Mouse (Mus musculus) embryonic facial prominence, embryonic 13.5 days (tissue): Measurements from ENCODE around the gene Fgf4. TPM values are rescaled to one million over a fixed set of nuclear protein-coding genes. Genes with fewer than 3 reads are reported as not detected.

Source experiments
- ATAC-seq: fragments of 200-750 bp; cut with Nextera tagmentation; 2 replicates; pipeline ENCODE4 v1.8.0; 2017; ENCODE audit warnings: low read depth; ENCODE audit not compliant: insufficient number of reproducible peaks, insufficient read depth, low FRiP score, low TSS enrichment
- H3K27ac ChIP-seq: fragments of 300-500 bp; sonication (generic); 2 replicates; pipeline ENCODE4 v1.5.1; 2015; ENCODE audit warnings: moderate library complexity, mild to moderate bottlenecking, inconsistent platforms
- H3K27me3 ChIP-seq: fragments of 300-500 bp; sonication (generic); 2 replicates; pipeline ENCODE4 v1.6.1; 2015; ENCODE audit warnings: mild to moderate bottlenecking, inconsistent platforms
- H3K36me3 ChIP-seq: fragments of 300-500 bp; sonication (generic); 2 replicates; pipeline ENCODE4 v1.6.1; 2015; ENCODE audit warnings: mild to moderate bottlenecking, inconsistent platforms
- H3K4me1 ChIP-seq: fragments of 300-500 bp; sonication (generic); 2 replicates; pipeline ENCODE4 v1.6.1; 2015; ENCODE audit warnings: inconsistent platforms
- H3K4me2 ChIP-seq: fragments of 300-500 bp; sonication (generic); 2 replicates; pipeline ENCODE4 v1.6.1; 2015; ENCODE audit warnings: moderate library complexity, mild to moderate bottlenecking, inconsistent platforms
- H3K4me3 ChIP-seq: fragments of 300-500 bp; sonication (generic); 2 replicates; pipeline ENCODE4 v1.5.1; 2015; ENCODE audit warnings: mild to moderate bottlenecking, inconsistent platforms
- H3K9ac ChIP-seq: fragments of 300-500 bp; sonication (generic); 2 replicates; pipeline ENCODE4 v1.6.1; 2015; ENCODE audit warnings: mild to moderate bottlenecking, inconsistent platforms
- H3K9me3 ChIP-seq: fragments of 300-500 bp; sonication (generic); 2 replicates; pipeline ENCODE4 v1.6.1; 2016; ENCODE audit warnings: inconsistent platforms
- WGBS: fragments of 180-500 bp; shearing (Covaris S2); methylation state at CpG from one replicate; pipeline ENCODE4 v1.1.7; 2015; ENCODE audit warnings: mixed read lengths; 5-methylcytosine and 5-hydroxymethylcytosine counted together
- polyA plus RNA-seq: library from polyadenylated mRNA; unstranded; fragments of >200 nt; fragmentation: Nextera tagmentation; extraction: Ambion mirVana; gene quantifications from 2 replicates; pipeline ENCODE4 v1.2.1, GENCODE M21; 2015

The Fgf4 gene
- polyA plus RNA-seq, 1 experiment from 2014 or later, result 0.18 TPM

- Histone ChIP-seq H3K4me1 (no peaks in the 10 kb centered on the region), H3K9ac (no peak overlapping the region), H3K27me3 (peaks cover 32% of the 10 kb centered on the region), H3K4me2 (no peak overlapping the region), H3K27ac (no peak overlapping the region), H3K9me3 (no peaks in the 10 kb centered on the region), H3K4me3 (no peak overlapping the region), H3K36me3 (no peaks in the 10 kb centered on the region)
- no peak for ATAC-seq
- WGBS, result 36% methylated on average over 3 of the region's 3 CpGs
Observed at GRCm38 (mm10) chr7:144851321-144851720, 4.2 kb downstream of the Fgf4 start.

- peaks cover 57% of the 10 kb centered on the region for H3K27me3 ChIP-seq
- H3K4me2 ChIP-seq, result no peak overlapping the region
- H3K4me1 ChIP-seq, result no peaks in the 10 kb centered on the region
- H3K36me3 ChIP-seq, result no peaks in the 10 kb centered on the region
- H3K9me3 ChIP-seq, result no peaks in the 10 kb centered on the region
- no peak overlapping the region for H3K27ac ChIP-seq
- no peak overlapping the region for H3K4me3 ChIP-seq
- H3K9ac ChIP-seq, result no peak overlapping the region
- WGBS, result 39% methylated on average over 3 of the region's 3 CpGs
- no peak for ATAC-seq
Observed at GRCm38 (mm10) chr7:144854966-144855365, 7.8 kb downstream of the Fgf4 start.

GRCm38 (mm10) chr7:144857158-144857557, 10.0 kb downstream of the Fgf4 start:
- Histone ChIP-seq H3K9ac (no peak overlapping the region), H3K4me3 (no peak overlapping the region), H3K4me1 (peaks cover 14% of the 10 kb centered on the region), H3K9me3 (no peaks in the 10 kb centered on the region), H3K27me3 (peaks cover 69% of the 10 kb centered on the region), H3K4me2 (no peak overlapping the region), H3K27ac (no peak overlapping the region), H3K36me3 (no peaks in the 10 kb centered on the region)
- ATAC-seq, result no peak
- WGBS, result 84% methylated on average over 7 of the region's 7 CpGs

- WGBS, result 56% methylated on average over 3 of the region's 3 CpGs
- Histone ChIP-seq H3K27me3 (peaks cover 76% of the 10 kb centered on the region), H3K27ac (no peak overlapping the region), H3K4me3 (no peak overlapping the region), H3K9me3 (no peaks in the 10 kb centered on the region), H3K36me3 (no peaks in the 10 kb centered on the region), H3K9ac (no peak overlapping the region), H3K4me2 (no peak overlapping the region), H3K4me1 (peaks cover 14% of the 10 kb centered on the region)
- no peak for ATAC-seq
Observed at GRCm38 (mm10) chr7:144857826-144858342, 10.7 kb downstream of the Fgf4 start.

GRCm38 (mm10) chr7:144858702-144859101, 11.5 kb downstream of the Fgf4 start:
- H3K9ac ChIP-seq, result no peak overlapping the region
- no peaks in the 10 kb centered on the region for H3K36me3 ChIP-seq
- no peak overlapping the region for H3K4me3 ChIP-seq
- peaks cover 14% of the 10 kb centered on the region for H3K4me1 ChIP-seq
- H3K9me3 ChIP-seq, result no peaks in the 10 kb centered on the region
- H3K27me3 ChIP-seq, result peaks cover 82% of the 10 kb centered on the region
- ATAC-seq, result no peak
- no peak overlapping the region for H3K27ac ChIP-seq
- 74% methylated on average over 1 of the region's 1 CpGs for WGBS
- H3K4me2 ChIP-seq, result no peak overlapping the region

GRCm38 (mm10) chr7:144861056-144861768, 14.0 kb downstream of the Fgf4 start:
- peaks cover 14% of the 10 kb centered on the region for H3K4me1 ChIP-seq
- peak overlapping the region; percentile 30 for H3K4me3 ChIP-seq
- H3K4me2 ChIP-seq, result peak overlapping the region; percentile 49
- ATAC-seq, result no peak
- no peaks in the 10 kb centered on the region for H3K9me3 ChIP-seq
- no peaks in the 10 kb centered on the region for H3K36me3 ChIP-seq
- H3K27me3 ChIP-seq, result peaks cover 92% of the 10 kb centered on the region
- H3K9ac ChIP-seq, result 0 out of 2 replicates have a peak overlapping the region, but pooled peaks have one; percentile 21
- H3K27ac ChIP-seq, result no peak overlapping the region
- 1% methylated on average over 63 of the region's 72 CpGs for WGBS

GRCm38 (mm10) chr7:144861769-144862070, 14.6 kb downstream of the Fgf4 start:
- H3K27me3 ChIP-seq, result peaks cover 93% of the 10 kb centered on the region
- 0 out of 2 replicates have a peak overlapping the region, but pooled peaks have one; percentile 21 for H3K9ac ChIP-seq
- H3K4me2 ChIP-seq, result peak overlapping the region; percentile 49
- peaks cover 14% of the 10 kb centered on the region for H3K4me1 ChIP-seq
- H3K4me3 ChIP-seq, result peak overlapping the region; percentile 30
- under 1% methylated on average over 28 of the region's 28 CpGs for WGBS
- no peak overlapping the region for H3K27ac ChIP-seq
- no peak for ATAC-seq
- H3K36me3 ChIP-seq, result no peaks in the 10 kb centered on the region
- no peaks in the 10 kb centered on the region for H3K9me3 ChIP-seq

GRCm38 (mm10) chr7:144862126-144862525, 15.0 kb downstream of the Fgf4 start:
- Histone ChIP-seq H3K27me3 (peaks cover 97% of the 10 kb centered on the region), H3K4me1 (peaks cover 14% of the 10 kb centered on the region), H3K9ac (no peak overlapping the region), H3K4me3 (peak overlapping the region; percentile 30), H3K4me2 (peak overlapping the region; percentile 49; the same call in 1 of the 2 replicates), H3K36me3 (no peaks in the 10 kb centered on the region), H3K9me3 (no peaks in the 10 kb centered on the region), H3K27ac (no peak overlapping the region)
- WGBS, result under 1% methylated on average over 15 of the region's 15 CpGs
- no peak for ATAC-seq

GRCm38 (mm10) chr7:144862712-144863111, 15.5 kb downstream of the Fgf4 start:
- Histone ChIP-seq H3K27me3 (peaks cover 98% of the 10 kb centered on the region), H3K4me2 (no peak overlapping the region), H3K27ac (no peak overlapping the region), H3K9ac (no peak overlapping the region), H3K9me3 (no peaks in the 10 kb centered on the region), H3K4me3 (no peak overlapping the region), H3K36me3 (no peaks in the 10 kb centered on the region), H3K4me1 (peaks cover 14% of the 10 kb centered on the region)
- 2% methylated on average over 18 of the region's 18 CpGs for WGBS
- ATAC-seq, result no peak

GRCm38 (mm10) chr7:144863196-144863595, 16.0 kb downstream of the Fgf4 start:
- peaks cover 95% of the 10 kb centered on the region for H3K27me3 ChIP-seq
- H3K36me3 ChIP-seq, result no peaks in the 10 kb centered on the region
- H3K4me1 ChIP-seq, result peaks cover 14% of the 10 kb centered on the region
- no peak overlapping the region for H3K4me3 ChIP-seq
- no peak overlapping the region for H3K9ac ChIP-seq
- WGBS, result under 1% methylated on average over 11 of the region's 11 CpGs
- no peaks in the 10 kb centered on the region for H3K9me3 ChIP-seq
- no peak overlapping the region for H3K27ac ChIP-seq
- H3K4me2 ChIP-seq, result no peak overlapping the region
- ATAC-seq, result no peak

GRCm38 (mm10) chr7:144864160-144864670, 17.0 kb downstream of the Fgf4 start:
- Histone ChIP-seq H3K27ac (no peak overlapping the region), H3K27me3 (peaks cover 86% of the 10 kb centered on the region), H3K4me2 (no peak overlapping the region), H3K4me1 (peaks cover 14% of the 10 kb centered on the region), H3K9me3 (no peaks in the 10 kb centered on the region), H3K4me3 (no peak overlapping the region), H3K36me3 (no peaks in the 10 kb centered on the region), H3K9ac (no peak overlapping the region)
- WGBS, result 35% methylated on average over 3 of the region's 3 CpGs
- no peak for ATAC-seq

GRCm38 (mm10) chr7:144867161-144867560, 20.0 kb downstream of the Fgf4 start:
- 67% methylated on average over 4 of the region's 4 CpGs for WGBS

More at GRCm38 (mm10) chr7:144867161-144867560, 20.0 kb downstream of the Fgf4 start:
- no peaks in the 10 kb centered on the region for H3K9me3 ChIP-seq
- H3K4me1 ChIP-seq, result peaks cover under 1% of the 10 kb centered on the region; the same call in 1 of the 2 replicates
- H3K9ac ChIP-seq, result no peak overlapping the region
- no peak overlapping the region for H3K4me3 ChIP-seq
- H3K27me3 ChIP-seq, result peaks cover 57% of the 10 kb centered on the region
- no peak overlapping the region for H3K27ac ChIP-seq
- no peaks in the 10 kb centered on the region for H3K36me3 ChIP-seq
- no peak for ATAC-seq
- no peak overlapping the region for H3K4me2 ChIP-seq
